Mouse (Mus musculus) thymus, postnatal 0 days (tissue): ENCODE results near the gene Dpp6. TPM values are rescaled to one million over a fixed set of nuclear protein-coding genes. Genes with fewer than 3 reads are reported as not detected.

Experiments
- DNase-seq: peaks from one replicate; pipeline ENCODE4 v3.0.0-alpha.2; 2015; ENCODE audit warnings: low spot score
- polyA plus RNA-seq: library from polyadenylated mRNA; unstranded; fragments of >200 nt; fragmentation: Nextera tagmentation; extraction: Ambion mirVana; gene quantifications from 2 replicates; pipeline ENCODE4 v1.2.1, GENCODE M21; 2015

Dpp6 gene
- polyA plus RNA-seq, 1 experiment from 2014 or later, result 0.18 TPM

- DNase-seq, result no peak
Measured at GRCm38 (mm10) chr5:27275871-27276270, 458.9 kb downstream of the Dpp6 start.

- no peak for DNase-seq
Measured at GRCm38 (mm10) chr5:27278120-27278645, 461.2 kb downstream of the Dpp6 start.

- no peak for DNase-seq
Measured at GRCm38 (mm10) chr5:27286876-27287275, 469.9 kb downstream of the Dpp6 start.

DNA sequence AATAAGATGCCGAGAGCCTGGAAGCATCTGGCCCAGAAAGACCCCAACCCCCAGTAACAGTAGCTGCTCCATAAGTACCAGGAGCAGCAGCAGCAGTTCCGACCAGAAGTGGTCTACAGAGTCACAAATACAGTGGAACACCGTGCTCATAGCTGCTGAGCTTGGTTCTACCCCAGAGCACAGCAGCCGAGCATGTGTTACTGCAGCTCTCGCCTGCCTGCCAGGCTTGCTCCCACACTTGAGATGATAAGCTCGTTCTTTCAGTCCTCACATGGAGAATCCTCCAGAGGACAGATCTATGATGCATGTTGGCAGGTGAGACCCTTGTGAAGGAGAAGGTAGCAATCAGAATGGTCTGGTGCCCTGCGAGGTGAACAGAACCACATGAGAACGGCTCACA is 474.4 kb downstream of the Dpp6 start:
- DNase-seq, result no peak

- DNase-seq, result no peak
Measured at GRCm38 (mm10) chr5:27292236-27292635, 475.2 kb downstream of the Dpp6 start.

DNA sequence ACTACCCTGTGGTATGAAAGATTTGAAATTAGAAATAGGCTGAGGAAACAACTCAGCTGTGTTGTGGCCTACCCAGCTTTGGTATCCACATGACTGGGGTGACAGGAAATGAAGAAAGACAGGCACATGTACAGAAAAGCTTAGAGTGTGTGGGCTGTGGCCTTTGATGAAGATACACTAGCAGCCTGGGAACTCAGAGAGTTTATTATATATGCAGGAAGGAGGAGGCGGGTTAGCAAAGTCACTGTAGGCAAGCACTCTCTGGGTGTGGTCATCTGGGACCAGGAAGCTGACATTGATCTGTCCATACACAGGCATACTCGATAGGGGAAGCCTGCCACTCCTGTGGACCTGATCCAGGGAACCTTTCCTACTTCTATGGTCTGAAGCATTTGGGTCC is 487.1 kb downstream of the Dpp6 start:
- peak; percentile 1 for DNase-seq

DNA sequence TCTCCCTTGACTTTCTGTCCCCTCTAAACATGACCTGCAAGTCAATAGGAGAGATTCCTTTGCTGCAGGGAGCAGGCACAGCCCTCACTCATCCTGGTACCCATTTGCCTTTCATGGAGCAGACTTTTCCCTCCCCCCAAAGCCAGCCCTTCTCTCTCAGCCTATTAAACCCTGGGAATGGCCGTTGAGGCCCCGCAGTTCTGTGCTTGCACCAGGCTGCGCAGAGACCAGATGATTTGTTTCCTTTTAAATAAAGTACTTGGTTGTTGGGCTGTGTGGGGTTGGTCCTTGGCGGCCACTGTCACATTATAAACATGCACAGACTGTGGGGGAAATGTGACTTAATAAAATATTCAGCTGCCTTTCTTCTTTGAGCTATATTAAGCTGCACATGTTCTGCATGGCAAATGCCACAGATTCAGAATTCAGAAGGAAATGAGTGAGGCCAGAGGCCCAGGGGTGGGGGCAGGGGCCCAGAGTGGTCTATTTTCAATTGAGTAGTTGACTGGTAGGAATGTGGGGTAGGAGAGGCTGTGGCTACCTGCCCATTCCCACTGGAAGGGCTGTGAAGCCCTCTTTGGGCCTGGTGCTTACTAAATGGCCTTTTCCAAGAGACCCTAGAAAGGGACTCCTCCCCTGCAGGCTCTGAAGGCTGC is 489.6 kb downstream of the Dpp6 start:
- no peak for DNase-seq

GRCm38 (mm10) chr5:27310217-27310616 is 493.2 kb downstream of the Dpp6 start:
- DNase-seq, result no peak

GRCm38 (mm10) chr5:27316674-27317073 is 499.7 kb downstream of the Dpp6 start:
- DNase-seq, result no peak

- DNase-seq, result no peak
Measured at GRCm38 (mm10) chr5:27317264-27317663, 500.3 kb downstream of the Dpp6 start.

GRCm38 (mm10) chr5:27317832-27318231 is 500.8 kb downstream of the Dpp6 start:
- no peak for DNase-seq

- no peak for DNase-seq
Measured at GRCm38 (mm10) chr5:27319731-27320130, 502.7 kb downstream of the Dpp6 start.

DNA sequence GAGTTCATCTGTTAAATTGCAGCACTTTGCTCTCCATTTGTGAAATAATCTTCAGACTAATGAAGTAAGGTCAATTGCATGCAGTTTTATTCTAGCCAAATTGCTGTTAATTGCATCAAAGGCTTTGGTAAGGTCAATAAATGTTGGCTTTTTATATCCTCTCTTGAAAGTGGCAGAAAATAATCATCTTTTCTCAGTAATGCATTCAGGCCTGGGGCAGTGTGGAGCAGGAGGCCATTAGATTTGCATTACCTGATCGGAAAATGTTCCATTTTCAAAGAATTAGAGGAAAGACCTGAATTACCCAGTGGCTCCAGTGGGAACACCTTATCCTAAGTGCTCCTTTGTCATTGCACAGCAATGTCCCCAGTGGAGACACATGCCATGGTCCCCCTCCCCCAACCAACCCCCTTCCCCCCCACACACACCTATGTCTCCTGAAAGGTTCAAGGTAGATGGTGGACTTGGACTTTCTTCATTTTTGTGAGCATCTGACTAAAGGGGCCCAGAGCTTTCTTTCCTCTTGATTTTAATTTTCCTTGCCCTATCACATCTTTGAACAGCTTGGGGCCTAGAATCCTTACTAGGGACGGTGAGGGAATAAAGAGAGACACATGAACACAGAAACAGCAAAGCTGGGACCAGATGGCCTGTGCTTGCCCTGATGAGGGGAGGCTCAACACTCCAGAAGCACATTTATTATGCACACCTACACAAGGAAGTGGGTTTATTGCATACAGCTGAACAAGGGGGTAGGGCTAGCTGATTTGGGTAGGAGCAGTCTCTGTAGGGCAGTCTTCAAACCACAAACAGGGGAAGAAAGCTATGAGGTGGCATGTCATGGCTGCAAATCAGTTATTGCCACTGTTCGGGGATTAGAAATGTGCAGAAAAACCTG is 506.1 kb downstream of the Dpp6 start:
- no peak for DNase-seq

DNA sequence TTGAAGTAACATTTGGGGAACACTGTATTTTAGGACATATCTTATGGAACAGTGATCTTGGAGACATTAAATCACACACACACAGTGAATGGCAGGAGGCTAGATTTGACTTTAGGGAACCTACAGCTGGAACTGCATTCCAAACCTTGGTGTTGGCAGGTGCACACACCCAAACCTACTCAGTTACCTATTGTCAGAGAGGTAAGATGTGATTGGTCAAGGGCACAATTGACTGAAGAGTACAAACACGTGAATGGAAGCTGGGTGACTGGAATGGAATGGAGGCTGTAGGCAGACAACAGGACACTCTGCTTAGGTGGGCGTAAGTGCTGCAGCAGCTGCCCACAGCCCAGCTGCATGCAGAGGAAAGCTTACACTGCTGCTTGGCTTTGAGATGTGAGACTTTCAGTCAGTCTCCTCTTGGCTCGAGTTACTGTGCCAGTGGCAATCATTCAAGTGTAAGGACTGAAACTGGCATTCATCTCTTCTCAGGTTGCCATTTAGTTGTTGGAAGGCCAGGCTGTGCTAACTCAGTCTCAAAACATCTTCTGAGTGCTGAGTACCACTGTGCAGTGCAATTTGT is 507.4 kb downstream of the Dpp6 start:
- no peak for DNase-seq

GRCm38 (mm10) chr5:27336698-27337097 is 519.7 kb downstream of the Dpp6 start:
- DNase-seq, result no peak

DNA sequence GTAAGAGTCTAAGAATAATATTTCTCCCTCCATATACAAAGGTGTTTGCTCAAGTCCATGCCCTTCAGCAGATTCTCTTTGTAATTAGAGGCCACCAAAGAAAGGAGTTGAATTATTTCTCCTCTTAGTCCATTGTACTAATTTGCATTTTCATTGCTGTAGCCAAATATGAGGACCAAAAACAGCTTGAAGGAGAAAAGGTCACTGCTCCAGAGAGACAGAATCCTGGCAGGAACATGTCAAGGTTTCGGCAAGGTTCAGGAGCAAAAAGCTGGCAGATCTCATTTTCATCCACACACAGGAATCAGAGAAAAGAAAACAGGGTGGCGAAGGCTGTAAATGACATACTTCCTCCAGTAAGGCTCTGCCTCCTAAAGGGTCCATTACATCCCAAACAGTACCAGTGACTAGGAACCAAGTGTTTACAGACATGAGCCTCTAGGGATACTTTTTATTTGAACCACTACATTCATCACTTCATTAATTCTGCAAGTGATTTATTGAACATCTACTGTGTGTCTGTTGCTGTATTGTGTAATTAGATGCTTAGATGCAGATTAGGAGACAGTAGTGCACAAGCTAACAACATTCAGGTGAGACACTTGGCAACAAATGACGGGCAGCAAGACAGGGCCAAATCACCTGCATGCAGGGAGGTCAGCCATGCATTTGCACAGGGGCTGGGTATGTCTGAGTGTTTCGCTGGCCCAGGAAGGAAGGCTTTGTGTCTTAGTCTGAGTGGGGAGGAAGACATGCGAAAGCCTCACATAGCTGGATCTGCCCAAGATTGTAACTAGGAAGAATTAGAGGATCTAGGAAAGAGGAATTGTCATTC is 522.4 kb downstream of the Dpp6 start:
- DNase-seq, result no peak

- DNase-seq, result no peak
Measured at GRCm38 (mm10) chr5:27342276-27342675, 525.3 kb downstream of the Dpp6 start.

DNA sequence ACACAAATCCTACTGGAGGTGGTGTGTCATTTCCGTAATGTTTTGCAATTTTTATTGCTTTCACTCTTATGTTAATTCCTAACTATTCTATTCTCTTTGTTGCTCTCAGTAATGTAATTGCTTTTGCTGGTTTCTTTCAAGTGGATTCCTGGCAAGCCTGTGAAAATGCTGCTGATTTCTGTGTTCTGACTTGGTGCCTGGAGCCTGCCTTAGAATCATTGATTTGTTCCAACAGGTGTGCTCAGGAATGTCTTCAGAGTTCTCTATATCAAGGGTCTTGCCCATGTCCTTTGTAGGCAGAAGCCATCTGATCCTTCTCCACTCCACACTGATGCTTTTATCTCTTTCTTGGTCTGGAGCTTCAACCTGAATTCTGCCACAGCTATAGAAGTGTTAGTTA is 526.6 kb downstream of the Dpp6 start:
- no peak for DNase-seq

DNA sequence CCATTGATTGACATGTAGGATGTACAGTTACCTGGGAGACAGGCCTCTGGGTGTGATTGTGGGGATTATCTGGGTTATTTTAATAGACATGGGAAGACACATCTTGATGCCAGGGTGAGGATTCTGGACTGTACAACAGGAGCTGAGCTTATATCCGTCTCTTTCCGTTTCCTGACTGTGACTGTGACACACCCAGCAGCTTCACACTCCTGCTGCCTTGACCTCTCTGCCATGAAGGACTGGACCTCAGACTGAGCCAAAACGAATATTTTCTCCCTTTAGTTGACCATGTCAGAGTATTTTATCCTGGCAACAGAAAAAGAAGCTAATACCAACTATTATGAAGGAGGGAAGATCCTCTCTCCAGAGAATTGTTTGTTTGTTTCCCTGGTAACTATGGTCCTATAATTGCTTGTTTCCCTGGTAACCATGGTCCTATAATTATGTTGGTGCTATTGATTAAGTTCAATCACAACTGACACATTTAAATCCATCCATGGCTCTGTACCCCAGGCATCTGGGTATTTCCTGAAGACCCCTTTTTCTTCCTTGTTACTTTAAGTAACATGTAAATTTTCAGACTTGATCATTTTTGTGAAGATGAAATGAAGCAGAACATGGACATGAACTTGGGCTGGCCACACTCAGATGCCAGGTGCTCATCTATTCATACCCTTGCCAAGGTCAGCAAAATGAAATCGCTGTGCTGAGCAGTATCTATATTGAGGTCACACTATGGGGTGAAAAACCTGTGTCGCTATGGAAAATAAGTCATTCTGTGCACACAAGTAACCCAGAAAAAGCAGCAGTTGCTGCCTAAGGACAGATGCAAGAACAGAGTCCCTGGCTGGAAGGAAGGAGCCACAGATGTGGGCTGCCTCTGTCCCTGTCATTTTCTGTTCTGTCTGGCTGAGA is 531.4 kb downstream of the Dpp6 start:
- DNase-seq, result no peak

- DNase-seq, result no peak
Measured at GRCm38 (mm10) chr5:27357630-27358029, 540.6 kb downstream of the Dpp6 start.
